Mouse (Mus musculus) testis, postnatal 14 days (tissue): ENCODE measurements around the gene Dab1.

Source experiments
- DNase-seq: peaks from one replicate; pipeline ENCODE4 v3.0.0; 2021; ENCODE audit warnings: low spot score

Dab1 gene

GRCm38 (mm10) chr4:104513622-104514021, 894.5 kb downstream of the Dab1 start:
- DNase-seq: no peak

GRCm38 (mm10) chr4:104514568-104515000, 895.4 kb downstream of the Dab1 start:
- DNase-seq: peak; percentile 16

- DNase-seq: no peak
These were observed 896.5 kb downstream of the Dab1 start for GRCm38 (mm10) chr4:104515681-104516080.

GRCm38 (mm10) chr4:104522324-104522723, 903.2 kb downstream of the Dab1 start:
- DNase-seq: no peak

- DNase-seq: no peak
These were observed 904.6 kb downstream of the Dab1 start for GRCm38 (mm10) chr4:104523776-104524175.

GRCm38 (mm10) chr4:104529905-104530646, 910.9 kb downstream of the Dab1 start:
- DNase-seq: no peak

GRCm38 (mm10) chr4:104532846-104533245, 913.7 kb downstream of the Dab1 start:
- no peak for DNase-seq

- DNase-seq: no peak
These were observed 919.3 kb downstream of the Dab1 start for GRCm38 (mm10) chr4:104538420-104538819.

- no peak for DNase-seq
These were observed 919.9 kb downstream of the Dab1 start for GRCm38 (mm10) chr4:104539047-104539446.

GRCm38 (mm10) chr4:104547091-104547490, 927.9 kb downstream of the Dab1 start:
- no peak for DNase-seq

- no peak for DNase-seq
These were observed 929.1 kb downstream of the Dab1 start for GRCm38 (mm10) chr4:104548287-104548686.

- no peak for DNase-seq
These were observed 931.5 kb downstream of the Dab1 start for GRCm38 (mm10) chr4:104550581-104551205.

- no peak for DNase-seq
These were observed 932.4 kb downstream of the Dab1 start for GRCm38 (mm10) chr4:104551390-104552070.

- DNase-seq: no peak
These were observed 936.2 kb downstream of the Dab1 start for GRCm38 (mm10) chr4:104555408-104555807.

- no peak for DNase-seq
These were observed 944.4 kb downstream of the Dab1 start for GRCm38 (mm10) chr4:104563512-104563911.

- no peak for DNase-seq
These were observed 951.4 kb downstream of the Dab1 start for GRCm38 (mm10) chr4:104570523-104570922.

GRCm38 (mm10) chr4:104572440-104572839, 953.3 kb downstream of the Dab1 start:
- no peak for DNase-seq

GRCm38 (mm10) chr4:104573419-104573818, 954.3 kb downstream of the Dab1 start:
- no peak for DNase-seq

GRCm38 (mm10) chr4:104578370-104578769, 959.2 kb downstream of the Dab1 start:
- no peak for DNase-seq

- peak; percentile 18 for DNase-seq
These were observed 960.9 kb downstream of the Dab1 start for GRCm38 (mm10) chr4:104579946-104580544.

GRCm38 (mm10) chr4:104582726-104583125, 963.6 kb downstream of the Dab1 start:
- DNase-seq: no peak

- DNase-seq: no peak
These were observed 968.7 kb downstream of the Dab1 start for GRCm38 (mm10) chr4:104587826-104588225.

GRCm38 (mm10) chr4:104596936-104597335, 977.8 kb downstream of the Dab1 start:
- DNase-seq: no peak
